Mouse (Mus musculus) spleen, postnatal 36 days (tissue): Measurements from ENCODE around the gene Tox2.
A peak's percentile ranks its signal among the peaks of the same experiment; 100 is the strongest.

Experiments used
- DNase-seq, 2 experiments: peaks; one replicate each; pipeline ENCODE4 v3.0.0; 2022; ENCODE audit warnings: low spot score in 2 of 2, mixed read lengths in 1 of 2

Gene Tox2

DNA sequence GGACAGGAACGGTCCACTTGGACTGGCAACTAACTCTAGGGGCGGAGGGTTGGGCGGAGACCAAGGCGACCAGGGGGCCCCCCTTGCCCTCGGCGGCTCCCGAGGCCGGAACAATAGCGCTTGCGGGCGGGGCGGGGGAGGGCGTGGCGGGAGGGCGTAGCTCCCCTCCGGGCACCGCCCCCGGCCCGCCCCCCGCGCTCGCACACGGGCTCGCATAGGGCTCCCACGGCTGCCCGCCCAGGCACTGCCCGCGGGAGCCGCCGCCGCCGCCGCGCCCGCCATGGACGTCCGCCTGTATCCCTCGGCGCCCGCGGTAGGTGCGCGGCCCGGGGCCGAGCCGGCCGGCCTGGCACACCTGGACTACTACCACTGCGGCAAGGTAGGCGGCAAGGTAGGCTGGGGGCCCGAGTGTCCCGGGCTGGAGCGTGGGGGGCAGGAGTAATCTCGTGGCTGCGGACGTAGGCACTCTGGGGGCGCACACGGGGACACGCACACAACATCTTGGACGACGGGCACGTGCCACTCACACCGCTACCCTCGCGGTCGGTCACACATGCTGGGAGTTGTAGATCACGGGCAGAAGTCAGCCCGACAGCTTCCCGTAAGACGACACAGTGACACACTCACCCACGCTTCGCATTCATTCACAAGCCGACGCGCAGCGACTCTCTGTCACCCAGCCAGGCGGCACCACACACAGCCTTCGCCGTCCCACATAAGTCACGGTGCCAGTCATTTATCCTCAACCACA lies at the start of gene Tox2:
TSS of gene Tox2 (plus strand) at position 242 of the 751 bp plus-strand sequence.
- peak; percentile 9 to 23 for DNase-seq

DNA sequence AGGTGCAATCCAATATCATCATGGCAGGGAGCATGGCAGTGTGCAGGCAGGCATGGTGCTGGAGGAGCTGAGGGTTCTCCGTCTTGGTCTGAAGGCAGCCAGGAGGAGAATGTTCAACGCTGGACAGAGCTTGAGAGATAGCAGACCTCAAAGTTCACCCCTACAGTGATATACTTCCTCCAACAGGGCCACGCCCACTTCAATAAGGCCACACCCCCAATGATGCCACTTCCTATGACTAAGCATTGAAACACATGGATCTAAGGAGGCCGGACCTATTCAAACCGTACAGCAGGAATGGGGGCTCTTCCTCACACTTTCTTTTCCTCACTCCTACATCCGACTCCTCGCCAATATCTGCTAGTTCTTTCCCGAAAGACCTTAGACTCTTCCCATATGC lies 48.3 kb upstream of the Tox2 start:
- no peak for DNase-seq

DNA sequence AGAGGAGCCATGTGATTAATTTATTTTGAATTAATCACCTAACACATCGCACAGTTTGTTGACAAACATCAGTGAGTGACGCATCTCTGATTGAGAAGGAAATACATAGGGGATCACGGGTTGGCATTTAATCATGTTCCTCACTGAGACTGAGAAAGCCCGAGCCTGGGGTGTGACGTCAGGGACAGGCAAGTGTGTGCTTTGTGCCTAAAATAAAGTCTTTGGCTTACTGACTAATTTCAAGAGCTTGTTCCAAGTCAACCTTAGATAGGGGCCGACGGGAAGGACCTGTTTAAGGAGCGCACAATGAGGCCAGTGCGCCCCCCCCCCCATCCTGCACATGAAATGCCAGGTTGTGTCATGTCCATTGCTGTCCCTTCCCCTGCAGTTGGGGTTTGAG lies 43.9 kb upstream of the Tox2 start:
- no peak for DNase-seq

DNA sequence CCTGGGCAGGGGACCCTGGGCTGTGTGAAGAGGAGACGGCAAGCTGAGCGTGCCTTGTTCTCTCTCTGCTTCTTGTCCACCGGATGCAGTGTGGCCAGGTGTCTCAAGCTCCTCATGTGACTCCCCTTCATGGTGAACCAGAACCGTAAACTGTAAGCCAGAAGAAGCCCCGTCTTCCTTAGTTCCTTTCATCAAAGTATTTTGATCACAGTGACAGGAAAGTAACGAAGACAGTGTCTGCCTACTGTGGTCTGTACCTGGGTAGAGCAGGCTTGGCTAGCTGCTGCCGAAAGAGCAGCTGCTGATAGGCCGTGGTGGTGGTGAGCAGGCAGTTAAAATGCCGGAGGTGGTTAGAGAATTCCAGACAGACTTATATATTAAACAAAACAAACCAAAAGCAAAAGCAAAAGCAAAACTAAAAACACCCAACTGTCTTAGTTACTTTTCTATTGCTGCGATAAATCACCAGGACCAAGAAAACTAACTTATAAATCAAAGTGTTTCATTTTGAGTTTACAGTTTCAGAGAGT lies 38.4 kb upstream of the Tox2 start:
- DNase-seq: no peak

DNA sequence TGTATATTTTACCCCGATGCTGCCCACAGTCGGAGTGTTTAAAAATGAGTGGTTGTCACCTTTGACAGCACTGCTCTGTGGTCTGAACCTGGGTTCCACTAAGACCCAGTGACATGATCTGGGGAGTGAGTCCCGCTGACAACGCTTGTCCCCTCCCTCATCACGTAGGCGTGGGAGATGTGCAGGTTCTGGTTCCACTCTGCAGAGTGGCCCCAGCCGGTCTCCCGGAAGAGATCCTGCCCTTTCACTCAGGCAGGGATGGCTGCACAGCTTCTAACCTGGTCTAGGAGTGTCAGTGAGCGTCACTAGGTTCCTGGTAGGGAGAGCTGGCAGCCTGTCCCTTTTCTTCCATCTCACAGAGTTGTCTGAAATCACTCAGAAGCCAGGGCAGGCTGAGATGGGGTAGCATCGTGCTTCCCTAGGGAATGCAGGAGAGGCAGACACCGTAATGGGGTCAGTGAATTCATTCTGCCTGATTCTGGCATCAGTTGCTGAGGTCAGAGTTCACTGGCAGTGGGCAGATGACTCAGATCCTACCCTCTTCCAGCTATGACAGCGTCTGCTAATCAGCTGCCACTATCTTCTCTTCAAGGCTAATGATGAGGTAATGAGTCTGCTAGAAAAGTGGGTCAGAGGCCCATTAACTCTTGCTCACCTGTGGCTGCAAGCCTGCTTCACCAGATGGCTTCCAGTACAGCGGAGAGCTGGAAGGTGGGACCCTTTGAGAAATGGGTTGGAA lies 36.7 kb upstream of the Tox2 start:
- DNase-seq: no peak

DNA sequence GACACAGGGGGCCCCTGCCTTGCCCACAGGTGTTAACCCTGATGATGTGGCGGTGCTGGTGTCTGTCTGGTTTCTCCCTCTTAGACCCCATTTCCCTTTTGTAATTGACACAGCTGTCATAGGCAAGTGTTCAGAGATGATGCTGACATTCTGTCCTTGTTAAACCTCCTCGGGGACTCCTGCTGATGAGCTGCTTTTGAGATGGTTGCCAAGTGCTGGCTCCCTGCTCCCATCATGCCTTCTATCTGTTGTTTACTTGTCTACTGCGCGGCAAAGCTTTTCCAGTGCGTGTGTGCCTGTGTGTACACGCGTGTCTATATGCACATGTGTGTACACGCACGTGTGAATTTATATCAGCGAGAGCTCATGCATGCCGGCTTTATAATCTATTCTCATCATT lies 31.0 kb upstream of the Tox2 start:
- no peak for DNase-seq

DNA sequence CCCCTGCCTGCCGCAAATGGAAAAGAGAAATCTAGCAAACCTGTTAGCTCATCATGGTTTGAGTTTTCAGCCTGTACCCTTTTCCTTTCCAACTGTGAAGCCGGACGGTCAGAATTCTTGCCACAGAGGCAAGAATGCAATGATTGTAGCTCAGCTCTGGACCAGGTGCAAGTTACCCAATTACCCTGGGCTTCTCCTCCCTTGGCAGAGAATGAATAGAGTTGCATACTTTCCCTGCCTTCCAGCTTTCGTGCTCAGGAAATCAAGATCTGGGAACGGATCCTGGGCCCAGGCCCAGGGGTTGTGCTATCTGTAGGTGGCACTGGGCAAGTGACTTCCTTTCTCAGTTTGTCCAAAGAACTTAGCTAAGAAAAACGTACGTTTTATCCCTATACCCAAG lies 28.9 kb upstream of the Tox2 start:
- no peak for DNase-seq

DNA sequence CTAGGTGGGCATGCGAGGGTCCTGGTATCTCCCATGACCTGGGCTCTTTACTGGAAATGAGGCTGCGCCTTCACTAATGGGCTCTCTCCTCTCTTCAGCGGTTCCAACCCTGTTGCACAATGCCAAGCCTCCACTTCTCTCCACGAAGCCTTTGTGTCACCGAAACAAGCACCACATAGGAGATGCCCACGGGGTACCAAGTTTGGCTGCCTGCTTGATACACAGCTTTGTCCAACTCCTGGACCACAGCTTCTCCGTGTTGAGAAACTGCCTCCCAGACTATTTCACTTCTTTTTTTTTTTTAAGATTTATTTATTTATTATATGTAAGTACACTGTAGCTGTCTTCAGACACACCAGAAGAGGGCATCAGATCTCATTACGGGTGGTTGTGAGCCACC lies 27.1 kb upstream of the Tox2 start:
- no peak for DNase-seq

DNA sequence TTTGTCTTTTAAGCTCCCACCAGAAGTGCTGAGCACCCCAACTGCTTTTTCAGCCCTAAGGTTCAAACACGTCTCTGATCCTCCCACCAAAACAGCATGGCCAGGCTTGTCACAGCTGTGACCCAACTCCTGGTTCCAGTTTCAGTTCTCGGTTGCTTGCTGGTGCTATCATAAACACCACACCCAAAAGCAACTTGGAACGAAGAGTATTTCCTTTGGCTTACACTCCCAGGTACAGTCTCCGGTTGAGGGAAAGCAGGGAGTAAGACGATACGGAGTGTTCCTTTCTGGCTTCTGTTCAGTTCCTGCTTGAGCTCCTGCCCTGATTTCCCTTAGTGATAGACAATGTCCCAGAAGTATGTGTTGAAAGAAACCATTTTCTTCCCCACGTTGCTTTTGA lies 26.4 kb upstream of the Tox2 start:
- DNase-seq: no peak

DNA sequence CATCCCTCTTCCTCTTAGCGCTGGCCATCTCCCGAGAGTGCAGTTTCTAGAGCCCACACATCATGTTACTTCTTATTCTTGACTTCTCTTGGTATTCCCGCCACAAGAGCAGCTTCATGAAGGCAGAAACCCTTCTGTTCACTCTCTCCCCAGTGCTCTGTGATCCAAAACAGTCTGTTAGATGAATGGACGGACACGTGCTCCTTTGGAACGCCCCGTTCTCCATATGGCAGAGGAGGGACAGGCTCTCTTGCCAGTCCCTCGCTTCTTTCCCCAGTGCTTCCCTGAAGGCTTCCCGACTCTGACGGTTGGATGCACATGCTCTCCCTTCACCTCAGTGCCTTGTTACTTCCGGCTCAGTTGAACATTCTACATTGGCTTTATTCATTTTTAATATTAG lies 15.4 kb upstream of the Tox2 start:
- no peak for DNase-seq

DNA sequence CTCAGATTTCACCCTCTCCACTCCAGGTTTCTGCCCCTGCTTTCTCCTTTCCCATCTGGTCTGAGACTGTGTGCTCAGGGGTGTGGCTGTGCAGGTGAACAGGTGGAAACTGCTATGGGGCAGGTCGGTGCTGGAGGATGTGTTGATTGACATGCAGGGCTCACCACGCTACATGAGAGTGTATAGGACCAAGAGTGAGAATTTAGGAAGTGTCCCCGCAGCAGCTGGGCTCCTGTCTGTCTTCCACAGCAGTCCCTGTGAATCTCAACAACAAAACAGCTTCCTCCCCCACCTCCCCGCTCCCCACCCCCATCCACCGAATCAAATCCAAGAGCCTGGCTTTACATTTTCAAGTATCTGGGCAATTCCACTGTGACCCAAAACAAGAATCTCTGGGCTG lies 13.3 kb upstream of the Tox2 start:
- no peak for DNase-seq

DNA sequence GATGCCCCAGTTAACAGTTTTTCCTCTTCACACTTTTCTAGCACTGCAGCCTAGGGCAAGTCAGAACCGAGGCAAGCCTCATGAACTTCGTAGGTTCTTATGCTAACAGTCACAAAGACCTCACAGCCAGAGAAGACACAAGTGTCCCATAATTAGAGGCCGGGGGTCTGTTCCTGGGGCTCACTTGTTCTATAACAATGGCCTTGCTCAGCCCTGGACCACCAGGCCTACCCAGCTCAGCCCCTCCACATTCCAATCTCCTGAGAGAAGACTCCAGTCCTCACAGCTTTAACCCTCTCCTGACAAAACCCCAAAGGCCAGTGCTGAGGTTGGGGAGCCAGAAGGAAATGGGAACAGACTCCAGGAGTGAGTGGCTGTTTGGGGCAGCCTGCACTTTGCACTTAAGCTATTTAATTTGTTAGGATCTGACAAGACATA lies 12.9 kb upstream of the Tox2 start:
- no peak for DNase-seq

DNA sequence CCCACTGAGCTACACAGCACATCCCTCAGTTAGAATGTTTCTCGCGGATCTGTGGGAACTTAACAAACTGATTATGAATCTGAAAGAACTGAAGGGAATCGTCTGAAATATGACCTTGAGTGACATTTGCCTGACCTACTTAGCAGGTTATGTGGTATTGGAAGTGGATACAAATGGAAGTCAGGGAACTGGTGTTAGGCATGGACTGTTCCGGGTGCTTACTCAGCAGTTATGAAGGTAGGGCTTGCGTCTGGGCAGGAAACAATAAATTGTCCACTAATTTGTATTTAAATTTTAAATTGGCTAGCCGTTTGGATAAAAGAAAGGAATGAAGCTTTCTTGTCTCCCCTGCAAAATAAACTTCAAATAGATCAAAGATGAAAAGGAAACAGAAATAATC lies 10.4 kb upstream of the Tox2 start:
- DNase-seq: no peak

DNA sequence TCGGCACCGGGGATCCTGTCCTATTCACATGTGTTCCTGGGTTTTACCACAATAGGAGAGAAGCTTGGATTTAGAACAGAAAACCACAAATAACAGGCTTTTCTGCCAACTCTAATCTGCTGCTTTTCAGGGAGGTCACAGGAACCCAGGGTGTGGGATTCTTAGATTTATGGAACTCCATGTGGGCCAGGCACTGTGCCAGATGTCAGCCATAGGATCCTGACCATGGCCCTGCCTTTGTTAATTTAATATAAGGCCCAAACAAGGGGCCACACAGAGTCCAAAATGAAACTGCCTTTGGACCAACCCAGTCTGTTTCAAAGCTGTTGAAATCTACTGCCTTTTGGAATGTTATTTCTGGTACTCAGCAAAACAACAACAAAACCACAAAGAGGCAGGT lies 8.9 kb upstream of the Tox2 start:
- DNase-seq: no peak

DNA sequence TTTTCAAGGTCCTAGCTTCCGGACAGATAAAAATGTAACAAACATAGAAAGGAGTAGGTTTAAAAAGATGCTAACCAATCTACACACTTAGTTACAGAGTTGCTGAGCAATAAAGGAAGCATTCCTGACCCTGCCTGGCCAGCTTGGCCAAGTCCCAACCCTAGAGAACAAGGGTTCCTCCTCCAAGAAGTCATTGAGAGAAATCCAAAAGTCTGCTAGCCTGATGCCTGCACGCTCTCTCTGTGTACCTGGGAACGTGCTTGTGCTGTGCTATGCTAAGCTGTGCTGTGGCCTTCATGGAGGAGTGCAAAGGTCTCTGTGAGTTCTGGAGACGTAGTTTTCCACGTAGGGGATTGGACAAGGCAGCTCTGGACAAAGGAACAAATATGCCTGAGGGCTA lies 8.4 kb upstream of the Tox2 start:
- no peak for DNase-seq

DNA sequence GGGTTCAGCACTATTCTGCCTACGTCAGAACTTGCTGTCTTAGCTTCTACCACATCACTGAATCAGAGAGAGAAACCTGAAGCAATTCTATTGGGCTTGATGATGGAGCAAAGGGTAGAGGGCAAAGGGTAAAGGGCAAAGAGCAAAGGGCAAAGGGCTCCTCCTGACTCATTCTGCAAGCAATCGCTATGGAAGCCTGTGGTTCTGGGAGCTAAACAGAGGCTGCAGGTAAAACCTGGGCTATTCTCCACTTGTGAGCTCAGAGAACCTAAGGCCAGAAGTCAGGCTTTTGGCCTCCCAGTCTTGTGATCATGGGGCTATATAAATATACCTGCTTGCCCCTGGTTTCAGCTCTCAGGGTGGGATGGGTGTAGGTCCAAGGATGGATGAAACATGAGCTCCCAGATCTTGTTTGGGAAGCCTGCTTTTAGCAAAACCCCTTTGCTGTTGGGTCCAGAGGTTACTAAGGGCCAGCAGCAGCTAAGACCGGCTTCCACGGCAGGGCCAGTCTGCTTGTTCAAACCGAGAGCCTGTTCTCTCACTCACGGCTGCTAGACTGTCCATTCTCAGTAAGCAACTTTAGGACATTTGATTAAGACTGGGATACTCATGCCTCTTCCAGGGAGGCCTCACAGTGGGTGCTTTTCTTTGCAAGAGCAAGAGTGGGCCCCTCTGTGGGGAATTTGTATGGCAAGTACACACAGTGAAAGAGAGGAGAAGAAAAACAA lies 7.7 kb upstream of the Tox2 start:
- no peak for DNase-seq

DNA sequence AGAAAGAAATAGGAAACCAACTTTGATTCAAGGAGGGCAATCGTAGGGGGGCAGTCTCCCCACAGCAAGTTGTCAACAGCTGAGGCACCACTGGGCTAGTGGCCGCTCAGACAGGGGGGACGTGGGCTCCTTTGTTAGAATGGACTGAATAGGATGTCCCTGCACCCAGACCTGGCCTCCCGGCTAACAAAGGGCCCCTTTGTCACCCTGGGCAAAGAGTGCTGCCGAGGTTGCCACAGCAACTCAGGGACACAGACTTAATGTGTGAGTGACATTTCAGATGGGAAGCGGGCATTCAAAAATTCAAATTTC lies 7.1 kb upstream of the Tox2 start:
- no peak for DNase-seq

DNA sequence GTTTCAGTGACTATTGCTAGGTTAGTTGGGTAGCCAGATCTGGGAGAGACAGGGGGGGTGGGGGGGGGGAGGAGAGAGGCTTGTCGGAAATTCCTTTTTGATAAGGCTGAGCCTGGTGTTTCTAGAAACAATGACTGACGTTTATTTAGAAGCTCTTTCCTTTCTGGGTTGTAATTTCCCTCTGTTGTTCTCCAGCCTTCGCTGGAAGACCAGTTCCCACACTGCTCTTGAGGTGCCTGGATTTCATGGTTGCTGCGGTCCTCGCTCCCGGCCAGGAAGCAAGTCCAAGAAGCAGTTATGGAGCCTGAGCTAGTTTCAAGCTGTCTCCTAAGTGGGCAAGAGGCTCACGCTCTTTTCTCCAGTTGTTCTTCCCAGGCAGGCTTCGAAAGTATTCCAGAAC lies 1.0 kb upstream of the Tox2 start:
- DNase-seq: no peak

DNA sequence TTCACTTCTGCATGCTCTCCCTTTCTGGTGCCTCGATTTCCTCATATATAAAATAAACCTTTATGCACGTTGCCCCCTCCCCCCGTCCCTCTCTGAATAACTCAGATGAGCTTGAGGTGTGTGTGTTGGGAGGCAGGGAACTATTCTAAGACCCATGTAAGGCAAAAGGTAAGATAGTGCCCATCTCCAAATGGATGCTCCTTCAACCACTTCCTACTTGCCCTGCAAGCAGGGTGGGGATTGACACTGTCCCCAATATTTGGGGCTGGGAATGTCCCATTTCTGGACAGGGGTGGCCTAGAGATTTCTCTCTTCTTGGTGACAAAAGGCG lies 407 bp upstream of the Tox2 start:
- no peak for DNase-seq

DNA sequence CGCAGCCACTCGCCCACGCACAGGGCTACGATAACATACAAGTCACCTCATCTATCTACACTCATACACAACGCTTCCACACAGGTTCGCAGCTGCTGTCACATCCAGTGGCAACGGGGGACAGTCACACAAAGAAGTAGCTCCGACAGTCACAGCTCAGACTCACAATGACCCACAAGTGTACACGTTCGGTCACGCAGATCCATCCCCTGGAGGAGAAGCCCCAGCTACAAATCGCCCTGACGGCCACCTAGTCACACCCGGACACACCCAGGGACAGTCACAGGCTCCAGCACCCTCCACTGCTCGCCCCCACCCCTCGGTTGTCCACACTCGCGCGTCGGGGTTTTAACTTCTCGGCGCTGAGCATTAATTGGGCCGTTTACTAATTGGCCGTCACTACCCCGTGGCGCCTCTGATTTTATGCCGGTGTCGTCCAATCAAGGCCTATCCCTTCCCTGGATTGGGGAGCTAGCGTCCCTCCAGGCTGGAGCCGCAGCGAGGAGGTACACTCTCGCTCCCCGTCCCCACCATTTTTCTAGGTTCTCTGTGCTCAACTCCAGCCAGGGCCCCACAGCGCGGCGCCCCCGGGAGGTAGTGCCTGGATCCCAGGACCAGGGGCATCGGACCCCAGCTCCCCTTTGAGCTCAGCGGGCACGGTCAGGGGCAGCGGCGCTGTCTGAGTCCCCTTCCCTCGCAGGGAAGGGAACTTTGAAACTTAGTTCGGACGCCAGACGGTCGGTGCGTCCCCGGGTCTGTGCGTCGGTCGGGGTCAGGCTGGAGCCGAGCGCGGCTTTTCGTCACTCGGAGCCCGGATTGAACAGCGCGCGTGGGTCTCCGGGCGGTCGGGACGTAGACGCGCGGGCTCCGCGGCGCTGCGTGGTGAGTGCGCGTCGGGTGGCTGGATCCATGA lies 966 bp downstream of the Tox2 start:
- no peak for DNase-seq

DNA sequence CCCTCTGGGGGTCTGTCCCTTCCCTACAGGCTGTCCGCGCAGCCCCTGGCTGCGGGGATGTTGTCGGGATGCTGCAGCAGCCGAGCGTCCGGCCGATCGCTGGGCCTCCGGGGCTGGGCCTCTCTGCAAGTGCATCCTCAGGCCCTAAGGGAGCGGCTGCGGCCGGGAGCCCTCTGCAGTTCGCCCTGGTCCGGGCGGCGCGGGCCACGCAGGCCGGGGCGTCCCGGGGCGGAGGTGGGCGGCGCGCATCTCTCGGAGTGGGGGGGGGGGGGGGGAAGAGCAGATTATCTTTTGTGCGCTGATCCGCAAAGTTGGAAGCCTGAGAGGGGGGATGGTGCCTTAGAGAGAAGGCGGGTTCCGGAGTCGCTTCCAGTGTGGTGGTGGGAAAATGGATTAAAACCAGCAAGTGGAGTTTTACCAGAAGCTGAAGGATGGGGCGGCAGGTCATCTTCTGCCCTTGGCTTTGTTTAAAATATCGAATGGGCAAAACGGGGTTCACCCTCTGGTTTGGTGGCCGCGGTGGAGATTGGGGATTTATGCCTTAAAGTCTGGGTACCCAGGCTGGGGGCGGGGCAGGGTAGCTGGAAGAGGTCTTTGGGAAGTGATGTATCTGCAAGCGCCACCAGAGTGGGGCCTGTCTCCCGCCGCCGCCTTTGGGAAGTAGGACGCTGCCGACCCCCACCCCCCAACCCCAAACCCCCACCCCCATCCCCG lies 1.8 kb downstream of the Tox2 start:
- DNase-seq: no peak
